8 mouse cellular contexts compared by ENCODE assay signal in the genomic region with DNA sequence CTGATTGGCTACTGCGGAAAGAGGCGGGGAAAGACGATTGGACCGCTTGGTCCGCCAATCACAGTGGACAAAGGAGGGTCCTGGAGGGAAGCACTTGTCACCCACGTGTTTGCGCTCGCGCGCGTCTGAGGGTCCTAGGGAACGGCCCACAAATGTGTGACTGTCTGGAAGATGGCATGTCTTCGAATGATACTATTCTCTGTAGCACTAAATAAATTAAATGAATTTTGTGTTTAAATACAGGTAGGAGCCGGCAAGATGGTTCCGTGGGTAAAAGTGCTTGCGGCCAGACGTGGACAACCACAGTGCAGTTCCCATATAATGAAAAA. TPM values are rescaled to one million over a fixed set of nuclear protein-coding genes. Genes with fewer than 3 reads are reported as not detected.
DNase-seq lines count a peak whose midpoint lies in the region; ATAC-seq and TF ChIP-seq lines count a peak whose summit lies in the region.

No protein-coding gene starts in this region.

- no peak for ATAC-seq in heart, embryonic 13.5 days (ENCODE audit: extremely low read depth, insufficient number of reproducible peaks, low FRiP score, low TSS enrichment)
- ATAC-seq in forebrain, postnatal 0 days, result no peak

- 5% methylated on average over 17 of the region's 17 CpGs for WGBS in heart, embryonic 13.5 days
- 7% methylated on average over 17 of the region's 17 CpGs for WGBS in forebrain, postnatal 0 days
- WGBS in macrophage (ENCODE audit: missing documents), result 4% methylated on average over 15 of the region's 17 CpGs

- TF ChIP-seq CTCF in ES-Bruce4 (IDR thresholded peaks at IDR 0.05; ENCODE audit: low read depth, low read length), result no peak
- TF ChIP-seq CTCF in forebrain, postnatal 0 days (IDR thresholded peaks at IDR 0.05; ENCODE audit: low read depth), result no peak

- H3K9me3 ChIP-seq in heart, embryonic 13.5 days, result no peaks in the 10 kb centered on the region
- H3K9me3 ChIP-seq in ES-Bruce4 (replicated peaks; ENCODE audit: control insufficient read depth, insufficient read depth, low read length, poor library complexity, severe bottlenecking), result no peaks in the 10 kb centered on the region
- H3K9me3 ChIP-seq in forebrain, postnatal 0 days (ENCODE audit: low read length), result no peaks in the 10 kb centered on the region

- peak overlapping the region; percentile 93 for H3K4me2 ChIP-seq in heart, embryonic 13.5 days
- H3K4me2 ChIP-seq in forebrain, postnatal 0 days (ENCODE audit: low read depth), result peak overlapping the region; percentile 50

- no peak for TF ChIP-seq EP300 in ES-Bruce4 (IDR thresholded peaks at IDR 0.05; ENCODE audit: insufficient read depth, low read depth, low read length)

- no peaks in the 10 kb centered on the region for H3K27me3 ChIP-seq in heart, embryonic 13.5 days (replicated peaks)
- no peaks in the 10 kb centered on the region for H3K27me3 ChIP-seq in ES-Bruce4 (ENCODE audit: control insufficient read depth, insufficient read depth, low read length, poor library complexity, severe bottlenecking)
- no peaks in the 10 kb centered on the region for H3K27me3 ChIP-seq in forebrain, postnatal 0 days (ENCODE audit: insufficient read depth, low read length)

- no peak overlapping the region for H3K27ac ChIP-seq in heart, embryonic 13.5 days (replicated peaks)
- no peak overlapping the region for H3K27ac ChIP-seq in ES-Bruce4 (ENCODE audit: insufficient read depth, low read length)
- H3K27ac ChIP-seq in forebrain, postnatal 0 days (ENCODE audit: low read depth, low read length), result 0 out of 2 replicates have a peak overlapping the region, but pooled peaks have one; percentile 88
- no peak overlapping the region for H3K27ac ChIP-seq in macrophage

- peak overlapping the region; percentile 67 for H3K4me3 ChIP-seq in heart, embryonic 13.5 days
- H3K4me3 ChIP-seq in ES-Bruce4 (ENCODE audit: low read depth, low read length) (peak overlapping the region; percentile 25; the same call in 1 of the 2 replicates), macrophage (ENCODE audit: inconsistent target) (peak overlapping the region; percentile 22)
- peak overlapping the region; percentile 84 for H3K4me3 ChIP-seq in forebrain, postnatal 0 days (ENCODE audit: low read depth, low read length)

- H3K4me1 ChIP-seq in heart, embryonic 13.5 days, result peaks cover 19% of the 10 kb centered on the region
- peaks cover 2% of the 10 kb centered on the region for H3K4me1 ChIP-seq in ES-Bruce4 (ENCODE audit: control insufficient read depth, insufficient read depth, low read length)
- peaks cover 12% of the 10 kb centered on the region; the same call in 1 of the 2 replicates for H3K4me1 ChIP-seq in forebrain, postnatal 0 days (ENCODE audit: insufficient read depth)

- H3K9ac ChIP-seq in heart, embryonic 13.5 days, result 0 out of 2 replicates have a peak overlapping the region, but pooled peaks have one; percentile 52
- no peak overlapping the region; the same call in 1 of the 2 replicates for H3K9ac ChIP-seq in ES-Bruce4 (ENCODE audit: low read depth, poor library complexity, severe bottlenecking)
- peak overlapping the region; percentile 32 for H3K9ac ChIP-seq in forebrain, postnatal 0 days

- H3K36me3 ChIP-seq in heart, embryonic 13.5 days, result no peaks in the 10 kb centered on the region
- H3K36me3 ChIP-seq in ES-Bruce4 (ENCODE audit: control insufficient read depth, insufficient read depth, low read length, poor library complexity, severe bottlenecking) (no peaks in the 10 kb centered on the region), macrophage (ENCODE audit: inconsistent target) (no peaks in the 10 kb centered on the region)
- no peaks in the 10 kb centered on the region for H3K36me3 ChIP-seq in forebrain, postnatal 0 days (ENCODE audit: insufficient read depth)

- TF ChIP-seq POLR2A in ES-Bruce4 (IDR thresholded peaks at IDR 0.05; ENCODE audit: insufficient read depth, low read length), result no peak

- no peak for DNase-seq in heart, adult 18-20 months
- DNase-seq in forebrain, postnatal 0 days, result no peak
- no peak for DNase-seq in Muller cell, postnatal 12 days (ENCODE audit: inconsistent ontology term)
- DNase-seq in layer of hippocampus, adult 9-11 months, result no peak
- no peak for DNase-seq in urinary bladder, postnatal 36 days (ENCODE audit: low spot score in 2 of 2)

- peaks cover 40% of the 10 kb centered on the region for H3K79me2 ChIP-seq in macrophage (ENCODE audit: inconsistent target)

RNA-seq across cellular contexts. Expression of a gene that starts 1.4 kb away (rescaled TPM):
- 3.9 and 4.6 TPM in 2 replicates for polyA plus RNA-seq in heart, embryonic 13.5 days (2015; fragmentation: Nextera tagmentation; extraction: Ambion mirVana)
- 10 to 100 TPM; 10.2 to 11.3 TPM for total RNA-seq in heart, adult 18-20 months (2021)
- polyA plus RNA-seq in ES-Bruce4 (2011; ENCODE audit: insufficient read depth, insufficient read length, low read depth, missing spikeins), result 12.3 and 13.2 TPM in 2 replicates
- 28.8 and 29.5 TPM in 2 replicates for total RNA-seq in forebrain, postnatal 0 days (2014; rRNA removed)
- polyA plus RNA-seq in forebrain, postnatal 0 days (2015; fragmentation: Nextera tagmentation; extraction: Ambion mirVana), result 6.3 and 8.7 TPM in 2 replicates
- total RNA-seq in macrophage (2018; cell fraction: chromatin; rRNA removed), result 100 to 1,000 TPM in 1 of 26 experiments, 10 to 100 TPM in 24, 1 to 10 TPM in 1; 9.9 to 131 (median 18.3) TPM
- 10 to 100 TPM in 1 of 26 experiments, 1 to 10 TPM in 25; 1.8 to 14.1 (median 2.5) TPM for total RNA-seq in macrophage (2018; cell fraction: cytosol; rRNA removed)
- total RNA-seq in macrophage (2018; cell fraction: nucleus; rRNA removed), result 10 to 100 TPM in 14 of 26 experiments, 1 to 10 TPM in 12; 5.4 to 69.2 (median 10.1) TPM
- polyA plus RNA-seq in macrophage (2018), result 1.5 to 3.5 TPM (median 2.6 TPM) in 3 replicates

RNA-seq across cellular contexts. Expression of a gene that starts 53.4 kb away (rescaled TPM):
- 2.7 and 4.1 TPM in 2 replicates for polyA plus RNA-seq in heart, embryonic 13.5 days (2015; fragmentation: Nextera tagmentation; extraction: Ambion mirVana)
- 10 to 100 TPM; 50.6 to 61.7 TPM for total RNA-seq in heart, adult 18-20 months (2021)
- polyA plus RNA-seq in ES-Bruce4 (2011; ENCODE audit: insufficient read depth, insufficient read length, low read depth, missing spikeins) (0.48 and 1.9 TPM in 2 replicates), macrophage (2018) (18.9 to 27.9 TPM (median 22.1 TPM) in 3 replicates)
- total RNA-seq in forebrain, postnatal 0 days (2014; rRNA removed), result 3.9 and 4.5 TPM in 2 replicates
- polyA plus RNA-seq in forebrain, postnatal 0 days (2015; fragmentation: Nextera tagmentation; extraction: Ambion mirVana), result 2.6 and 3.0 TPM in 2 replicates
- total RNA-seq in macrophage (2018; cell fraction: chromatin; rRNA removed), result 100 to 1,000 TPM in 1 of 26 experiments, 10 to 100 TPM in 25; 36.3 to 103 (median 70.4) TPM
- 10 to 100 TPM; 19.1 to 35.3 (median 24.2) TPM for total RNA-seq in macrophage (2018; cell fraction: cytosol; rRNA removed)
- 10 to 100 TPM; 28.3 to 63.0 (median 47.1) TPM for total RNA-seq in macrophage (2018; cell fraction: nucleus; rRNA removed)

Comparison
In these comparisons a context has a peak if more than half of its experiments do, and no peak if none do; other contexts are left out.
1. H3K4me3 ChIP-seq: peak in every context shown above with its lines; median percentile 84 in forebrain, postnatal 0 days; 67 in heart, embryonic 13.5 days; 25 in ES-Bruce4; 22 in macrophage.